Mouse (Mus musculus) ES-Bruce4 (cell line): Measurements from ENCODE around the gene Gm17455. TPM values are rescaled to one million over a fixed set of nuclear protein-coding genes. Genes with fewer than 3 reads are reported as not detected.

Experiments used
- H3K27ac ChIP-seq: 2 replicates; pipeline ENCODE4 v1.5.1; 2012; ENCODE audit warnings: low read length, inconsistent platforms; ENCODE audit not compliant: insufficient read depth
- H3K27me3 ChIP-seq: 2 replicates; pipeline ENCODE4 v1.6.1; 2012; ENCODE audit warnings: mild to moderate bottlenecking, low read length, inconsistent platforms; ENCODE audit not compliant: control insufficient read depth, poor library complexity, insufficient read depth, severe bottlenecking
- H3K36me3 ChIP-seq: 2 replicates; pipeline ENCODE4 v1.6.1; 2012; ENCODE audit warnings: inconsistent platforms, mild to moderate bottlenecking, low read length, moderate library complexity; ENCODE audit not compliant: control insufficient read depth, poor library complexity, insufficient read depth, severe bottlenecking
- H3K4me1 ChIP-seq: one replicate; pipeline ENCODE4 v1.8.1; 2011; ENCODE audit warnings: low read length; ENCODE audit not compliant: control insufficient read depth, insufficient read depth
- H3K4me3 ChIP-seq: 2 replicates; pipeline ENCODE4 v1.5.1; 2011; ENCODE audit warnings: low read depth, mild to moderate bottlenecking, low read length
- H3K9ac ChIP-seq: 2 replicates; pipeline ENCODE4 v1.6.1; 2012; ENCODE audit warnings: low read depth, mild to moderate bottlenecking, inconsistent platforms; ENCODE audit not compliant: poor library complexity, severe bottlenecking
- H3K9me3 ChIP-seq: replicated peaks from 2 replicates; pipeline ENCODE4 v1.6.1; 2012; ENCODE audit warnings: mild to moderate bottlenecking, low read length, inconsistent platforms; ENCODE audit not compliant: control insufficient read depth, poor library complexity, insufficient read depth, severe bottlenecking
- CTCF ChIP-seq: IDR thresholded peaks from one replicate; pipeline ENCODE4 v1.8.1; 2011; ENCODE audit warnings: low read depth, low read length
- EP300 ChIP-seq: IDR thresholded peaks from 2 replicates; pipeline ENCODE4 v1.6.1; 2011; ENCODE audit warnings: low read depth, low read length; ENCODE audit not compliant: insufficient read depth
- POLR2A ChIP-seq: IDR thresholded peaks from one replicate; pipeline ENCODE4 v1.8.1; 2011; ENCODE audit warnings: low read length; ENCODE audit not compliant: insufficient read depth
- polyA plus RNA-seq: library from polyadenylated mRNA; stranded (reverse); fragments of >200 nt; gene quantifications from 2 replicates; pipeline ENCODE4 v1.2.4, GENCODE M21; 2011; ENCODE audit warnings: low read depth; ENCODE audit not compliant: missing spikeins, insufficient read depth, insufficient read length

Gene Gm17455
- polyA plus RNA-seq, 1 experiment: not detected

GRCm38 (mm10) chr10:60362310-60362628, 37.3 kb upstream of the Gm17455 start:
- Histone ChIP-seq H3K9me3 (no peaks in the 10 kb centered on the region), H3K36me3 (no peaks in the 10 kb centered on the region), H3K4me3 (no peak overlapping the region), H3K9ac (no peak overlapping the region), H3K27ac (no peak overlapping the region), H3K4me1 (no peaks in the 10 kb centered on the region), H3K27me3 (no peaks in the 10 kb centered on the region)
- TF ChIP-seq CTCF (no peak), EP300 (no peak), POLR2A (no peak)

DNA sequence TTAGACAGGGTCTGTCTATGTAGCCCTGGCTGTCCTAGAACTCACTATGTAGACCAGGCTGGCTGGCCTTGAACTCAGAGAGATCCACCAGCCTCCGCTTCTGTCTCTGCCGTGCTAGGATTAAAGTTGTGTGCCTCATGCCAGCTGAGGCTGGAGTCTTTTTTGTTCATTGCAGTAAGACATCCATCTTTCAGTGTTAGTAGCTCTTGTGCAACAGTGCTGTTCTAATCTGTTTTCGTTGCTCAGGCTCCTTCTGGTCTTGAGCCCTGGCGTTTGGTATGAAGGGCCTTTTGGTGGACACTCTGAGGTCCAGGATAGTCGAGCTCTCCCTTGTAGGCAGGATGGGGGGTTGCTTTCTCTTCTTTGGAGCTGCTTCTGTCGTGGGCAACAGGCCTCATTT, 36.1 kb upstream of the Gm17455 start:
- Histone ChIP-seq H3K4me3 (no peak overlapping the region), H3K27ac (no peak overlapping the region), H3K4me1 (no peaks in the 10 kb centered on the region), H3K36me3 (no peaks in the 10 kb centered on the region), H3K9ac (no peak overlapping the region), H3K27me3 (no peaks in the 10 kb centered on the region), H3K9me3 (no peaks in the 10 kb centered on the region)
- no peak for TF ChIP-seq EP300
- TF ChIP-seq CTCF: no peak
- no peak for TF ChIP-seq POLR2A

- no peak overlapping the region for H3K9ac ChIP-seq
- no peaks in the 10 kb centered on the region for H3K9me3 ChIP-seq
- no peaks in the 10 kb centered on the region for H3K36me3 ChIP-seq
Observed at GRCm38 (mm10) chr10:60367145-60367544, 32.4 kb upstream of the Gm17455 start.

DNA sequence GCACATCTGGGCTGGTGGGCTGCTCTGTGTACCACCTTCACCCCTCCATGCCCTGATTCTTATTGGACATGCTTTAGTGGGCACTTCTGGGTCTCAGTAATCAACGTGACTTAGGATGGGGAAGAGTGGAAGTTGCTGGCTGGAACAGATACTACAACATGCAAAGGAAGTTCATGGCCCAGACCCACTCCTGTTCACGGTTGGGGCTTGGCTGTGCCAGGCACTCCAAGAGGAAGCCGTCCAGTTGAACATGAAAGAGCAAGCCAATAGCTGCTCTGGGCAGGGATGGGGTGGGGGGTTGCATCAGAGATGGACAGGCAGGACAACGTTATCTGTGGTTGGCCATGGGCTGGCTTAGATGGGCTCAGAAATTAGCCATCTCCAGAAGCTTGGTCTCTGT, 31.6 kb upstream of the Gm17455 start:
- TF ChIP-seq POLR2A (no peak), CTCF (no peak), EP300 (no peak)
- Histone ChIP-seq H3K4me1 (no peaks in the 10 kb centered on the region), H3K9ac (no peak overlapping the region), H3K27me3 (no peaks in the 10 kb centered on the region), H3K4me3 (no peak overlapping the region), H3K36me3 (no peaks in the 10 kb centered on the region), H3K27ac (no peak overlapping the region), H3K9me3 (no peaks in the 10 kb centered on the region)

More at GRCm38 (mm10) chr10:60367145-60367544, 32.4 kb upstream of the Gm17455 start:
- H3K4me3 ChIP-seq: no peak overlapping the region
- no peaks in the 10 kb centered on the region for H3K27me3 ChIP-seq
- H3K4me1 ChIP-seq: no peaks in the 10 kb centered on the region
- TF ChIP-seq POLR2A: no peak
- TF ChIP-seq EP300: no peak
- H3K27ac ChIP-seq: no peak overlapping the region

- H3K4me3 ChIP-seq: no peak overlapping the region
- H3K27ac ChIP-seq: no peak overlapping the region
Observed at GRCm38 (mm10) chr10:60369405-60369804, 30.1 kb upstream of the Gm17455 start.

DNA sequence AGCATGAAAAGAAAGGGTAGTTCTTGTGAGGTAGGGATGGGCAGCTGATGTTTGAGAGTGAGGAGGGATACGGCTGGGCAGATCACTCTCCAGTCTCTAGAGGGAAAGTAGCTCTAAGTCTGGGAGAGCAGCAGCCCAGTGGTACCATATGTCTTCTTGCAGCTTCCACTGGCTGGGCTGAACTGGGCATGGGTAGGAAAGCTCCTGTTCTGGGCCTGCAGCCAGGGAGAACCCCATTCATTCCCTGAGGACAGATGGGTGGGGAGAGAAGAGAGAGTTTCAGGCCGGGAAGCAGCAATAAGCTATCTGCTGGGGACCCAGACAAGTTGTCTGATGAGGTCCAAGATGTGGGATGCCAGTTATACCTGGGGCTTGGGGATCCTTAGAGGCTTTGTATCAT, 29.4 kb upstream of the Gm17455 start:
- Histone ChIP-seq H3K27ac (no peak overlapping the region), H3K4me3 (no peak overlapping the region)

More at GRCm38 (mm10) chr10:60369405-60369804, 30.1 kb upstream of the Gm17455 start:
- no peaks in the 10 kb centered on the region for H3K27me3 ChIP-seq
- no peaks in the 10 kb centered on the region for H3K4me1 ChIP-seq
- no peak overlapping the region for H3K9ac ChIP-seq
- TF ChIP-seq POLR2A: no peak
- no peak for TF ChIP-seq EP300
- TF ChIP-seq CTCF: no peak
- no peaks in the 10 kb centered on the region for H3K36me3 ChIP-seq
- H3K9me3 ChIP-seq: no peaks in the 10 kb centered on the region

DNA sequence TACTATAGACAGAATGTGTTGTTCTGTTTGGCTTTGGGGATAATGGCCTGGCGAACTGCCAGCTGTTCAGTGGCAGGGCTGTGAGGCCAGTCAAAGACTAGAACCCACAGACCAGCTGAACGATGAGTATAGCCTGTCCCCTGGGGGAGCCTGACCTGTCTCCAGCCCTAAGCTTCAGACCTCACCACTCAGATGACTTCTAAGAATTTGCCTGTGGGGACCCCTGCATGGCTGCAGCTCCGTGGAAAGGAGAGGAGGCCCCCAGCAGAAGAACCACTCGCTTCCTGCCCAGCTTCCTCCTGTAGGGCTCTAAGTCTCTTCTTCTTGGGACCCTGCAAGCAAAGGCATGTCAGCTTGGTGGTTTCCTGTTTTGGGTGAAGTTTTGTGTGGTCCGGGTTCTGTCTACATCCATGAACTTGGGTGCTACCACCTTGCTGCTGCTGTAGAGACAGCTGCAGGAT, 28.9 kb upstream of the Gm17455 start:
- no peaks in the 10 kb centered on the region for H3K9me3 ChIP-seq
- H3K4me1 ChIP-seq: no peaks in the 10 kb centered on the region
- no peak for TF ChIP-seq POLR2A
- TF ChIP-seq EP300: no peak
- TF ChIP-seq CTCF: no peak
- H3K27me3 ChIP-seq: no peaks in the 10 kb centered on the region
- no peak overlapping the region for H3K4me3 ChIP-seq
- H3K9ac ChIP-seq: no peak overlapping the region
- H3K36me3 ChIP-seq: no peaks in the 10 kb centered on the region
- H3K27ac ChIP-seq: no peak overlapping the region

More for the DNA sequence above, 29.4 kb upstream of the Gm17455 start:
- TF ChIP-seq POLR2A (no peak), CTCF (no peak)
- no peaks in the 10 kb centered on the region for H3K27me3 ChIP-seq
- H3K4me1 ChIP-seq: no peaks in the 10 kb centered on the region
- H3K9ac ChIP-seq: no peak overlapping the region
- H3K36me3 ChIP-seq: no peaks in the 10 kb centered on the region
- no peaks in the 10 kb centered on the region for H3K9me3 ChIP-seq
